Mouse (Mus musculus) thymus, postnatal 36 days (tissue): ENCODE data around the gene Olfr67.
"Not testable (repeated sequence)": the region's sequence is repeated elsewhere in the genome, so short reads cannot be mapped to it uniquely, and the experiment has no call there.

Experiments used
- DNase-seq, 2 experiments: peaks; one replicate each; pipeline ENCODE4 v3.0.0; 2022; ENCODE audit warnings: mixed read lengths in 2 of 2

Gene Olfr67

DNA sequence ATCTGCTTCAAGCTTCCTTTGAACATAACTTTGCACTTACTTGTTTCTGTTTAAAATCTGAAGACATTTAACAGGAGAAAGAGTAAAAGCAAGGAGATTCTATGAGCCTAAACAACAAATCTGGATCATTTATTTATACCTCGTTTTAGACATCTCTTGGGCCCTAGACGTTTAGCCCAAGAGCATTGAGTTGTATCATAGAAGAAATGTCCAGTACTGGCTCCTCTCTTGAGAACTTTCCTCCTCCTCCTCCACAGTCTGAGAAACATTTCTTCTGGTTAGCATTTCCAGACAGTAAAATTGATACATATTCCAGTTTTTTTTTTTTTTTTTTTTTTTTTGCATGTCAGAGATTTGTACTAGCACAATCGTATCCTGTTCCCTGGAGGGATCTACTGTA lies at the start of gene Olfr67:
Gene Olfr67 (minus strand): TSS at position 101 of the 400 bp plus-strand sequence.
- DNase-seq: no peak

DNA sequence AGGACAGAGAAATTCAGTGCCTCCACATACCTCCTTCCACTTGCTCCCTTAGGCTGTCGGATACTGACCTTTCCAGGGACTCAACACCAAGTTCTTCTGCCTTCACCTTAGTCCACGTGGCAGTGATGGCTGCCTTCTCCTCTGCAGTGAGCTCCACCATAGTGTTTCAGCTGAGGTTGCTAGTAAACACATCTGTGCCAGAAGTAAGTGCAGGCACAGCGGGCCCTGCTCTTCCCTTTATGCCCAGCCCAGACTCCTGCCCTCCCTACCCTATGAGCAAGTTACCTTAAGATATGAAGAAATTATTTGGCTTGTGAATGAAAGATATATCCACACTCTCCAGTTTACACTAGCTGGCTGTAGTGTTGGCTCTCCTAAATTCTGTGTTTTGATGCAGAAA lies 48.6 kb upstream of the Olfr67 start, which contains the start of gene Hbb-bh2:
Gene Hbb-bh2 (minus strand): TSS at position 253 of the 400 bp plus-strand sequence.
- DNase-seq: no peak

GRCm38 (mm10) chr7:103827808-103828207 lies 36.2 kb upstream of the Olfr67 start, which contains the start of gene Hbb-bs:
Gene Hbb-bs (minus strand): TSS chr7:103828096.
- no peak for DNase-seq

- DNase-seq: not testable (repeated sequence)
These were observed 35.5 kb upstream of the Olfr67 start for GRCm38 (mm10) chr7:103827139-103827538.

GRCm38 (mm10) chr7:103826255-103826887 lies 34.8 kb upstream of the Olfr67 start:
- DNase-seq: no peak

- DNase-seq: no peak
These were observed 34.1 kb upstream of the Olfr67 start for GRCm38 (mm10) chr7:103825536-103826254.

DNA sequence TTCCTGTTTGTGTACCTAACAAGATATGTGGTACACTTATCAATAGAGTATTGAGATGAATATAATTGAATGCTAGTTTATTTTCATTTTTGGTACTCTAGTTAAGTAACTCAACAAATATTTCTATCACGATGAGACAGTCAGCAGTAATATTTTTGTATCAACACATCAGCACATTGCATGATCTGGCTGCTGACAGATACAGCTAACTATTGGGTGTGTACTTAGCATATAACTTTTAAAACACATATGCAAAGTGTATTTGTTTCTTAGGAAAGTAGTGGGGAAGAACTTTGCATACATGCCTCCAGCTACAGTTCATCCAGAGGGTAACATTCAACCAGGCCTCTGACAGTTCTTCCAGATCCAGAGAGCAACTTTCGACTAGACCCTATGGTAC lies 33.0 kb upstream of the Olfr67 start:
- no peak for DNase-seq

GRCm38 (mm10) chr7:103815085-103815484 lies 23.5 kb upstream of the Olfr67 start:
- not testable (repeated sequence) for DNase-seq

DNA sequence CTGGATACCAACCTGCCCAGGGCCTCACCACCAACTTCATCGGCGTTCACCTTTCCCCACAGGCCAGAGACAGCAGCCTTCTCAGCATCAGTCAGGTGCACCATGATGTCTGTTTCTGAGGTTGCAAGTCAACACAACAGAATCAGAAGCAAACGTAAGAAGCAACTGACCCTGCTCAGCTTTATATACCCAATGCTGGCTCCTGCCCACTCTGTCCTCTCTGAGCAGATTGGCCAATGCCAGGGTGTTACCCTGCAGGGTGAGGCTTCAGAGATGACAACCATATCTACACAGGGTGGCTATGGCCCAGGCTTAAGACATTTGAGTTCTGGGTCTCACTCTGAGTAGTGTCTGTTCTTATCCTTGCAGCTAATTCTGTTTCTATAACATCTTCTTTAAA lies 22.1 kb upstream of the Olfr67 start, which contains the start of gene Hbb-bt:
Gene Hbb-bt (minus strand): TSS at position 231 of the 400 bp plus-strand sequence.
- no peak for DNase-seq

GRCm38 (mm10) chr7:103813152-103813551 lies 21.5 kb upstream of the Olfr67 start:
- DNase-seq: not testable (repeated sequence)

- no peak for DNase-seq
These were observed 20.6 kb upstream of the Olfr67 start for GRCm38 (mm10) chr7:103812174-103812573.

DNA sequence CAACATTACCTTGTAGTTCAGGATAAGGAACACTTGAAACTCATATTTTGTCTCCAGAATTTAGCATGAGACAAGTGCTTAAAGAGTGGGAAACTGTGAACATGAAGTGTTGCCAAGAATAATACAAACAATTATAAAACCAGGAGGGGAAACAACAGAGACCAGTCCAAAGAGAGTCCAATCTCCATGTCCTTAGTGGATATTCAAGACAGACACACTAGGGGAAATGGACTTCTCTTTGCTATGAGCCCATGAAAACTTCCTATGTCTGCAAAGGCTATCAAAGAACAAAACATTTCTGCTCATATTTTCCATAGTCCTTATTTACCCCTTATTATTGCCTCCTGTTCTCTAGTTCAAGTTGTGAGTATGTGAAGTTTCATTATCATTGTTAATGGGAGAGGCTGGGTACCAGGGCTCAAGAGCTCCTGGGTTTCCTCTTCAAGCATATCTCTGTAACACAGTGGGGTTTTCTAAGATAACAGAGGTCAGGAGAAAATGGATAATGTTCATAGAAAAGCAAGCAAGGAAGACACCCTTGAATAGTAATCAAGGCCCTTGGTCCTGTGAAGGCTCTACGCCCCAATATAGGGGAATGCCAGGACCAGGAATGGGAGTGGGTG lies 19.7 kb upstream of the Olfr67 start:
- no peak for DNase-seq

- DNase-seq: no peak
These were observed 19.1 kb upstream of the Olfr67 start for GRCm38 (mm10) chr7:103810746-103811145.

DNA sequence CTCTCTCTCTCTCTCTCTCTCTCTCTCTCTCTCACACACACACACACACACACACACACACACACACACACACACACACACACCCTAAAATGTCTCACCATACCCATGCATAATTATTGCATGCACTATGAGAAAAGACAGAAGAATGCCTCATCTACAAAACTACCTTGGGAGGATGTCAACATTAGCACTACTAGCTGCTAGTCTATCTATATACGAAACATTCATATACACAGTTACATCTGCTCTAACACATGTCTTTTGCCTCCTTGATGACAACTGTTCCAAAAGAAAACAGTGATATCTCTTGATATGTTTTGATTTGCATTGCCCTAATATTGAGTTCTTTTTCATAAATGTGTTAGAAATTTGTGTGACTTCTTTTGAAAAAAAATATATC lies 18.7 kb upstream of the Olfr67 start:
- DNase-seq: no peak

- DNase-seq: no peak
These were observed 18.2 kb upstream of the Olfr67 start for GRCm38 (mm10) chr7:103809801-103810155.

GRCm38 (mm10) chr7:103808971-103809800 lies 17.6 kb upstream of the Olfr67 start:
- no peak for DNase-seq

- DNase-seq: not testable (repeated sequence)
These were observed 16.5 kb upstream of the Olfr67 start for GRCm38 (mm10) chr7:103808120-103808519.

DNA sequence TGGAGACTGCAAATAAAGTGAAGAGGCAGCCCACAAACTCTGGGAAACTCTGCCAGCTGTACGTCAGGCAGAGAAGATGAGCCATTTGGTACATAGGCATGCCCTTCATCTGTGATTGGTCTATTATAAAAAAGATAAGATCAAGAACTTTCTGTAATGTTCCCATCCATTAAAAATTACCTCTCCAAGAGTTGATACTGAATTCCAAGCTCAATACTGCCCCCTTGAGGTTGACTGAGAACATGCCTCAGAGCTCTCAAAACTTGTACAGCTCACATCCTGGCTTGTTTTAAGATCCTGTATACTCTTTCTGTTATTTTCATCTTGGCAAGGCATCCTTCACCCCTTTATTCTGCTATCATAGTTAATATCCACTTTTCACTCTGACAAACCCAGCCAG lies 15.2 kb upstream of the Olfr67 start:
- DNase-seq: no peak

GRCm38 (mm10) chr7:103792669-103793388 lies 1.2 kb upstream of the Olfr67 start:
- DNase-seq: no peak

GRCm38 (mm10) chr7:103779598-103779997 lies 12.0 kb downstream of the Olfr67 start, which contains the start of gene Olfr68:
Gene Olfr68 (minus strand): TSS chr7:103779698.
- no peak for DNase-seq

GRCm38 (mm10) chr7:103777652-103778051 lies 14.0 kb downstream of the Olfr67 start:
- DNase-seq: not testable (repeated sequence)

DNA sequence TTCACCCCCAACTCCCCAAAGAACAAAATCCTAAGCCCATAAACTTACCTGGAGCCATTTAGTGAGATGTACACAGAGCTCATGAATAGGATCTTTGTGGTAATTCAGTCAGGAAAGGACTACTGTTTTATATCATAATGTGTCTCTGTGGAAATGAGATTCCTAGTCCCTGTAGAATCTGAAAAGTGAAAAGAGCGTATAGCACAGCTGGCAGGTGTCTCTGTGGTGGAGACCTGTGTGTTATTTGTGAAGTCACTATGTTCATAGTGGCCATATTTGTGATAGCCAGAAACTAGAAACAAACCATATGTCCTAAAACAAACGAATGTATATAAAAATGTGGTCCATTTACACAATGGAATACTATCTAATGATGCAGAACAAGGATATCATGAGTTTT lies 20.1 kb downstream of the Olfr67 start, which contains the start of gene Olfr69:
Gene Olfr69 (minus strand): TSS at position 101 of the 400 bp plus-strand sequence.
- DNase-seq: no peak
